13 mouse cellular contexts compared by ENCODE assay signal in genomic region chr8:105866364-105867029, GRCm38 (mm10). TPM values are rescaled to one million over a fixed set of nuclear protein-coding genes. Genes with fewer than 3 reads are reported as not detected.
A peak's percentile ranks its signal among the peaks of the same experiment; 100 is the strongest.
DNase-seq lines count a peak whose midpoint lies in the region; ATAC-seq and TF ChIP-seq lines count a peak whose summit lies in the region.
"Had no signal": no experiment of that assay in that cellular context is flagged by ENCODE, and none has a peak within 500 bp of the region (broad histone marks: within the 10 kb centered on the region; RNA-seq: fewer than 3 reads in every experiment).

No protein-coding gene starts in this region.

- DNase-seq in heart, adult 2 months = no peak
- DNase-seq in heart, postnatal 25 days (ENCODE audit: low spot score) = no peak
- peak; percentile 39 for DNase-seq in thymus, postnatal 4 days
- DNase-seq in thymus, postnatal 14 days = no peak
- no peak for DNase-seq in spleen, postnatal 36 days (ENCODE audit: low spot score in 2 of 2)
- DNase-seq in kidney, adult 11 months = no peak
- DNase-seq: thymus, adult 18-20 months had no signal

- H3K79me2 ChIP-seq in heart, adult 2 months (replicated peaks; ENCODE audit: control insufficient read depth, insufficient read depth, low read length) = peaks cover 5% of the 10 kb centered on the region

- H3K4me3 ChIP-seq in heart, adult 2 months = no peak overlapping the region
- H3K4me3 ChIP-seq: embryonic facial prominence, embryonic 15.5 days had no signal

- peak; percentile 56 for ATAC-seq in erythroid progenitor cell, adult 5-6 weeks (replicated peaks; ENCODE audit: low FRiP score, poor library complexity, severe bottlenecking)
- no peak for ATAC-seq in cerebellum, adult (ENCODE audit: insufficient number of reproducible peaks, low FRiP score, low TSS enrichment)

- H3K36me3 ChIP-seq in heart, adult 2 months (ENCODE audit: control insufficient read depth, insufficient read depth, low read length) = peaks cover 4% of the 10 kb centered on the region; the same call in 1 of the 2 replicates

- H3K9ac ChIP-seq in heart, adult 2 months (ENCODE audit: low read depth, low read length) = no peak overlapping the region
- H3K9ac ChIP-seq: embryonic facial prominence, embryonic 15.5 days had no signal

- intact Hi-C loops in heart, adult 2 months (cut with DNase I) = no loop called here
- intact Hi-C loops in heart, postnatal 25 days (cut with DNase I) = no loop called here

- no peak for TF ChIP-seq EP300 in heart, adult 2 months (IDR thresholded peaks at IDR 0.05; ENCODE audit: insufficient read depth, low read depth, low read length)

- H3K27ac ChIP-seq in heart, adult 2 months = no peak overlapping the region
- H3K27ac ChIP-seq: embryonic facial prominence, embryonic 15.5 days; macrophage had no signal

- H3K27me3 ChIP-seq in heart, adult 2 months (ENCODE audit: control insufficient read depth, insufficient read depth, low read length) = no peaks in the 10 kb centered on the region
- H3K27me3 ChIP-seq: embryonic facial prominence, embryonic 15.5 days had no signal

- TF ChIP-seq POLR2A in heart, adult 2 months (IDR thresholded peaks at IDR 0.05; ENCODE audit: insufficient read depth, low read depth, low read length) = no peak

- WGBS in heart, adult 2 months = 82% methylated on average over 6 of the region's 6 CpGs

- H3K4me1 ChIP-seq in heart, adult 2 months (ENCODE audit: control insufficient read depth, insufficient read depth, low read length) = peaks cover 2% of the 10 kb centered on the region

- peak; percentile 44 for TF ChIP-seq CTCF in heart, adult 2 months (IDR thresholded peaks at IDR 0.05)

RNA-seq across cellular contexts. Expression of gene Nutf2, which starts 6.1 kb away (rescaled TPM):
- 10 to 100 TPM; 35.5 to 39.8 TPM for total RNA-seq in heart, adult 2 months (2021)
- 56.1 and 67.7 TPM in 2 replicates for polyA plus RNA-seq in heart, adult 2 months (2012; rRNA removed)
- total RNA-seq in heart, postnatal 25 days (2021) = 10 to 100 TPM; 30.7 to 35.0 TPM
- 57.8 and 102 TPM in 2 replicates for total RNA-seq in erythroid progenitor cell, adult 5-6 weeks (2015; ENCODE audit: low replicate concordance)
- total RNA-seq in erythroid progenitor cell, adult 5-6 weeks (2017; ENCODE audit: low replicate concordance) = 15.3 and 42.5 TPM in 2 replicates

RNA-seq across cellular contexts. Expression of gene Thap11, which starts 11.6 kb away (rescaled TPM):
- 10 to 100 TPM; 26.8 to 30.1 TPM for total RNA-seq in heart, adult 2 months (2021)
- polyA plus RNA-seq in heart, adult 2 months (2012; rRNA removed) = 33.0 and 42.2 TPM in 2 replicates
- total RNA-seq in heart, postnatal 25 days (2021) = 10 to 100 TPM; 23.8 to 27.4 TPM
- 9.6 and 22.0 TPM in 2 replicates for total RNA-seq in erythroid progenitor cell, adult 5-6 weeks (2015; ENCODE audit: low replicate concordance)
- total RNA-seq in erythroid progenitor cell, adult 5-6 weeks (2017; ENCODE audit: low replicate concordance) = 11.0 and 18.6 TPM in 2 replicates

RNA-seq across cellular contexts. Expression of gene Cenpt, which starts 13.4 kb away (rescaled TPM):
- total RNA-seq in heart, adult 2 months (2021) = 1 to 10 TPM; 2.3 to 2.7 TPM
- polyA plus RNA-seq in heart, adult 2 months (2012; rRNA removed) = 6.0 and 6.4 TPM in 2 replicates
- 1 to 10 TPM; 2.2 to 2.9 TPM for total RNA-seq in heart, postnatal 25 days (2021)
- 57.0 and 57.3 TPM in 2 replicates for total RNA-seq in erythroid progenitor cell, adult 5-6 weeks (2015; ENCODE audit: low replicate concordance)
- total RNA-seq in erythroid progenitor cell, adult 5-6 weeks (2017; ENCODE audit: low replicate concordance) = 55.2 and 94.3 TPM in 2 replicates

RNA-seq across cellular contexts. Expression of gene Edc4, which starts 14.2 kb away (rescaled TPM):
- total RNA-seq in heart, adult 2 months (2021) = 10 to 100 TPM; 23.2 to 25.4 TPM
- polyA plus RNA-seq in heart, adult 2 months (2012; rRNA removed) = 42.4 and 47.6 TPM in 2 replicates
- 10 to 100 TPM; 23.5 to 23.8 TPM for total RNA-seq in heart, postnatal 25 days (2021)
- 12.2 and 15.9 TPM in 2 replicates for total RNA-seq in erythroid progenitor cell, adult 5-6 weeks (2015; ENCODE audit: low replicate concordance)
- 22.1 and 25.5 TPM in 2 replicates for total RNA-seq in erythroid progenitor cell, adult 5-6 weeks (2017; ENCODE audit: low replicate concordance)

RNA-seq across cellular contexts. Expression of gene Nrn1l, which starts 26.9 kb away (rescaled TPM):
- total RNA-seq in heart, adult 2 months (2021) = under 1 TPM; 0.41 to 0.57 TPM
- 1.0 and 1.6 TPM in 2 replicates for polyA plus RNA-seq in heart, adult 2 months (2012; rRNA removed)
- total RNA-seq in heart, postnatal 25 days (2021) = under 1 TPM; 0.61 to 0.65 TPM
- total RNA-seq in erythroid progenitor cell, adult 5-6 weeks (2015; ENCODE audit: low replicate concordance) = not detected in 2 replicates
- not detected in 2 replicates for total RNA-seq in erythroid progenitor cell, adult 5-6 weeks (2017; ENCODE audit: low replicate concordance)
- polyA plus RNA-seq: heart, embryonic 11.5 days; macrophage; neural tube, embryonic 11.5 days had no signal

Comparison
In these comparisons a context has a peak if more than half of its experiments do, and no peak if none do; other contexts are left out.
1. RNA of gene Cenpt, which starts 13.4 kb away (total RNA-seq): 55.2 to 94.3 TPM in erythroid progenitor cell, adult 5-6 weeks; 2.2 to 2.9 TPM in heart, postnatal 25 days and 2.3 to 2.7 TPM in heart, adult 2 months; every median in the first group is over 10 times any median in the second.